Mouse (Mus musculus) stomach, embryonic 16.5 days (tissue): ENCODE results near the gene Chat. TPM values are rescaled to one million over a fixed set of nuclear protein-coding genes. Genes with fewer than 3 reads are reported as not detected.

Source experiments
- ATAC-seq: fragments of 200-750 bp; cut with Nextera tagmentation; 2 replicates; pipeline ENCODE4 v1.8.0; 2017; ENCODE audit warnings: moderate number of reproducible peaks, moderate TSS enrichment; ENCODE audit not compliant: insufficient read depth, low FRiP score
- H3K27ac ChIP-seq: fragments of 300-500 bp; sonication (generic); 2 replicates; pipeline ENCODE4 v1.5.1; 2014; ENCODE audit warnings: low read length
- H3K27me3 ChIP-seq: fragments of 300-500 bp; sonication (generic); 2 replicates; pipeline ENCODE4 v1.6.1; 2014; ENCODE audit warnings: low read length, control low read depth, mixed read lengths; ENCODE audit not compliant: control insufficient read depth, insufficient read depth
- H3K36me3 ChIP-seq: fragments of 300-500 bp; sonication (generic); 2 replicates; pipeline ENCODE4 v1.6.1; 2014; ENCODE audit warnings: low read length; ENCODE audit not compliant: control insufficient read depth, insufficient read depth
- H3K4me1 ChIP-seq: fragments of 300-500 bp; sonication (generic); 2 replicates; pipeline ENCODE4 v1.6.1; 2014; ENCODE audit warnings: low read length, control low read depth, mixed read lengths; ENCODE audit not compliant: control insufficient read depth, insufficient read depth
- H3K4me2 ChIP-seq: fragments of 300-500 bp; sonication (generic); 2 replicates; pipeline ENCODE4 v1.6.1; 2014; ENCODE audit warnings: low read depth, low read length, mixed read lengths
- H3K4me3 ChIP-seq: fragments of 300-500 bp; sonication (generic); replicated peaks from 2 replicates; pipeline ENCODE4 v1.5.1; 2014; ENCODE audit warnings: mild to moderate bottlenecking, low read length
- H3K9ac ChIP-seq: fragments of 300-500 bp; sonication (generic); 2 replicates; pipeline ENCODE4 v1.6.1; 2014; ENCODE audit warnings: low read length
- H3K9me3 ChIP-seq: fragments of 300-500 bp; sonication (generic); replicated peaks from 2 replicates; pipeline ENCODE4 v1.6.1; 2016; ENCODE audit warnings: low read length, control low read depth; ENCODE audit not compliant: control insufficient read depth
- WGBS: fragments of 180-500 bp; shearing (Covaris S2); extraction: QIAGEN DNeasy Blood & Tissue Kit; methylation state at CpG from one replicate; pipeline ENCODE4 v1.1.7; 2014; 5-methylcytosine and 5-hydroxymethylcytosine counted together
- polyA plus RNA-seq: library from polyadenylated mRNA; unstranded; fragments of >200 nt; fragmentation: Nextera tagmentation; extraction: Ambion mirVana; gene quantifications from 2 replicates; pipeline ENCODE4 v1.2.1, GENCODE M21; 2015

The Chat gene
- polyA plus RNA-seq, 1 experiment from 2014 or later: 0.76 TPM

DNA sequence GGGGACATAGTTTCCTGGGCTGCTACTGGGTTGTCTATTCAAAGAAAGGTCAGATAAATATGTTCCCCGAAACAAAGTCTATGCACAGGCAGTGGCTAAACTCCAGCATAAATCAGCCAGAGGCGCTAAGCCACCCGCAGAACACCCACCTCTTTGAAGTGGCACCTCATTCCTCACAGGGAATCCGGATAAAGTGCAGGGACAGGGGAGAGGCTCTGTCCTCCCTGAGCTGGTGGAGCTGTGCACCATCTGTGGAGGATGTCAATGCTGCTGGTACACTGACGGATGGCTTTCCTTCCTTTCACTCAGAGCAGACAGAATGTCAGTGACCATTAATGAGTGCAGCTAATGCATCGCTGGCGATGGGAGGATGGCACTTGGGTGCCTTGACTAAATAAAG, 84.7 kb downstream of the Chat start:
- Histone ChIP-seq H3K4me2 (no peak overlapping the region), H3K4me1 (no peaks in the 10 kb centered on the region)
- 29% methylated on average over 7 of the region's 7 CpGs for WGBS

DNA sequence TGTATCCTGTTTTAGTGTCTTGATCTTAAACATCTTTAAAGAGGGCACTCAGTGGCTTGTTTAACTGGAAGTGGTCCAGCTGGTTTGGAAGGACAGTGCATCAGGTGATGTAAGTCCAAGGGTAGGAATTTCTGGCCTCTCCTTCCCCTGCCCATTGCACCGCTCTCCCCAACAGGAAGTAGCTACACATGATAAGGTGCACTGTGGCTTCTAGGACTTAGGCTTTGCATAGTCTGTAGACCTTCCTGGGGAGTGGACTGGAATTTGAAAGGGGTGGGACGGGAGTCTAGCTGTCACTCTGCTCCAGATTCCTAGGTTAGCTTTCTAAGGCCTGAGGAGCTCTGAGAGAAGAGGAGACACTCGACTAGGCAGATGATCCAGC, 85.7 kb downstream of the Chat start:
- 33% methylated on average over 3 of the region's 3 CpGs for WGBS
- no peak for ATAC-seq
- no peaks in the 10 kb centered on the region; the same call in 1 of the 2 replicates for H3K27me3 ChIP-seq
- H3K27ac ChIP-seq: no peak overlapping the region
- H3K4me1 ChIP-seq: no peaks in the 10 kb centered on the region
- H3K4me3 ChIP-seq: no peak overlapping the region
- H3K36me3 ChIP-seq: no peaks in the 10 kb centered on the region
- H3K4me2 ChIP-seq: no peak overlapping the region
- H3K9me3 ChIP-seq: no peaks in the 10 kb centered on the region
- H3K9ac ChIP-seq: no peak overlapping the region

More for the DNA sequence above, 84.7 kb downstream of the Chat start:
- Histone ChIP-seq H3K27ac (no peak overlapping the region), H3K36me3 (no peaks in the 10 kb centered on the region), H3K4me3 (no peak overlapping the region), H3K27me3 (no peaks in the 10 kb centered on the region; the same call in 1 of the 2 replicates), H3K9me3 (no peaks in the 10 kb centered on the region), H3K9ac (no peak overlapping the region)
- ATAC-seq: no peak

DNA sequence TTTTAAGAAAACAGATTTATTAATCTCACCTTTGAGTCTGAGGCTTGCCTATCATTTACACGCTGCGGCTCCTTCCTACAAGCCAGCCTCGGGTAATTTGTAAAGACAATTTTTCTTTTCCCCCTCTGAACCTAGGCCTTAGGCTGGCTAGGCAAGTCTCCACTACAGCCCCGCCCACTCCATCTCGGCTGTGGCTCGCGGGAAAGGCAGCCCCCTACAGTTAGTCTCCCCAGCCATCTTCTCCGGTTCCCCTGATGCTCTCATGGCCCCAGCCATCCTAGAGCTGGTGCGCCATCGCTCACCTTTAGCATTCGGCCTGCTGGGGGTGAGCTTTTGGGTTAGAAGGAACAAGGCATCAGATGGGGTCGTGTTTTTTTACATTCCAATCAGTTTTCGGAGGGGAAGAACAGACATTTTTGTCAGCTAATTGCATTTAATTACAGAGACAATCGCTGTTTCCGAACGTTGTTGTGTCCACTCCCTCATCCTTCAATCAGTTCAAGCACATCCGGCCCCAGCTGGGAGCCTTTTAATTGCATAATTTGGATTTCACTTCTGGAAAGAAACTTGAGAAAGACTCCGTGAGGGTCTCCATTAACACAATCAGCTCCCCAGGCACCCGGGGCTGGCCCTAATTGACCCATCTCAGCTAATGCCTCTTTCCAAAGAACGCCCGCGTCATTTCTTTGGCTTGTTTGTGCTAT, 86.2 kb downstream of the Chat start:
- H3K36me3 ChIP-seq: no peaks in the 10 kb centered on the region
- no peak for ATAC-seq
- no peaks in the 10 kb centered on the region for H3K9me3 ChIP-seq
- no peak overlapping the region for H3K9ac ChIP-seq
- no peak overlapping the region for H3K4me3 ChIP-seq
- no peaks in the 10 kb centered on the region; the same call in 1 of the 2 replicates for H3K27me3 ChIP-seq
- H3K4me2 ChIP-seq: no peak overlapping the region
- WGBS: 20% methylated on average over 22 of the region's 22 CpGs
- H3K27ac ChIP-seq: no peak overlapping the region
- H3K4me1 ChIP-seq: no peaks in the 10 kb centered on the region

DNA sequence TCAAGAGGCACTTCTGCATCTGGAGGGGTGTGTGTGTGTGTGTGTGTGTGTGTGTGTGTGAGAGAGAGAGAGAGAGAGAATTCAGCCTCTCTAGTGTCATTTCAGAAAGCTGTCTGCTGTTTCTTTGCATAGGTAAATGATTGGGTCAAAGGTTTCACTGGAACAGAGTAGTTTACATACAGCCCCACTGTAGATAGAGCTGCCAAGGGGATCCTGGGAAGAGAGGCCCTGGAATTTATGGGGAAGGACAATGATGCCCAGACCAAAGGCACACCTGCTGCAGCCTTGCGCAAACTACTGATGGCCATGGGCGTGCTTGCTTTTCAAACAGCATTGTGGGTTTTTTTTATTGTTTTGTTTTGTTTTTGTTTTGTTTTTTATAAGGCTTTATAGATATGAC, 93.3 kb downstream of the Chat start:
- Histone ChIP-seq H3K27ac (no peak overlapping the region), H3K9me3 (no peaks in the 10 kb centered on the region), H3K4me1 (no peaks in the 10 kb centered on the region), H3K4me3 (no peak overlapping the region), H3K9ac (no peak overlapping the region), H3K36me3 (no peaks in the 10 kb centered on the region), H3K27me3 (no peaks in the 10 kb centered on the region), H3K4me2 (no peak overlapping the region)
- ATAC-seq: no peak
- 76% methylated on average over 2 of the region's 2 CpGs for WGBS

DNA sequence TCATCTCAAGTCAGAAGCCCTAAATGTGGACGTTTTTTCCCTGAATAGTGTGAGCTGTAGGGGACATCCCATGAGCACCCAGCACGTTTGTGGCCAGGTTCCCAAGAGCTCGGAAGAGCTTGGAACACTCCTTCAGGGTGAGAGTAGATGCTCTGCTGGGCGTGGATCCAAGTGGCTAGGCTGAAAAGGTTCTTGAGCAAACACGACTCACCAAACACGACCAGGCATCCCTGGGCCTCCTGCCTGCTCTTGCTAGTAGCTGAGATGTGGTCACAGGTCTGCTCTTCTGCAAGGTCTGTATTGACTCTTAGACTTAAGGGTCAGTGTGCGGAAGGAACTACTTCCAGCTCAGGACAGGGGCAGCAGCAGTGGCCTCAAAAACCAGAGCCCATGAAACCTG, 96.0 kb downstream of the Chat start:
- H3K9ac ChIP-seq: no peak overlapping the region
- no peaks in the 10 kb centered on the region for H3K9me3 ChIP-seq
- H3K4me3 ChIP-seq: no peak overlapping the region
- H3K27me3 ChIP-seq: no peaks in the 10 kb centered on the region
- H3K27ac ChIP-seq: no peak overlapping the region
- no peak overlapping the region for H3K4me2 ChIP-seq
- no peaks in the 10 kb centered on the region for H3K4me1 ChIP-seq
- ATAC-seq: no peak
- no peaks in the 10 kb centered on the region for H3K36me3 ChIP-seq
- WGBS: 47% methylated on average over 7 of the region's 7 CpGs

DNA sequence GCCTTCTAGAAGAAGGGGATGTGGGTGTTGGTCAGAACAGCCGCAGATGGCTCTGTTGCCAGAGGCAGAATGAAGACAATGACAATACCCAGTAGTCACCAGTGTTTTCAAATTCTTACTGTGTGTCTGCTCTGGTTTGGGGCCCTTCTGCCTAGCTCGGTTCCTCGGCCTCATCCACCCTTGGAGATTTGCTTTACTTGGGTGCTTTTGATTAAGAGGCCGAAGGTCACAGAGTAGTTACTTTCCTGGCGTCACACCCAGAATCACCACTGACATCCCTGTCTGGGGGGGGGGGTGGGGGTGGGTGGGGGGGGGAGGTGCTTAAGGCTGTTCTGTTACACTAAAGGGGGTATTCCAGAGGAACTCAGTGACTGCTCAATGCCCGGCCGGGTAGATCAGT, 101.4 kb downstream of the Chat start:
- H3K27me3 ChIP-seq: no peaks in the 10 kb centered on the region
- H3K9me3 ChIP-seq: no peaks in the 10 kb centered on the region
- no peaks in the 10 kb centered on the region for H3K4me1 ChIP-seq
- H3K36me3 ChIP-seq: no peaks in the 10 kb centered on the region
- no peak overlapping the region for H3K9ac ChIP-seq
- ATAC-seq: no peak
- no peak overlapping the region for H3K4me2 ChIP-seq
- WGBS: 48% methylated on average over 7 of the region's 7 CpGs
- H3K4me3 ChIP-seq: no peak overlapping the region
- H3K27ac ChIP-seq: no peak overlapping the region

Other genes starting within 250 kb of the Chat start
- 8.9 and 10.4 TPM in 2 replicates for gene Ogdhl, start 144.0 kb downstream of the Chat start, polyA plus RNA-seq
- not detected in 2 replicates for gene 1700024G13Rik, start 77.6 kb downstream of the Chat start, polyA plus RNA-seq
- 4.5 and 4.8 TPM in 2 replicates for gene Slc18a3, start 1.1 kb downstream of the Chat start, polyA plus RNA-seq
- gene Ercc6, start 47.5 kb upstream of the Chat start, polyA plus RNA-seq: 14.7 and 18.7 TPM in 2 replicates
- 0.46 and 0.70 TPM in 2 replicates for gene Prrxl1, start 133.4 kb upstream of the Chat start, polyA plus RNA-seq
- 0.10 and 0.65 TPM in 2 replicates for gene 3425401B19Rik, start 219.3 kb upstream of the Chat start, polyA plus RNA-seq